ENCODE assay signal across 7 mouse cellular contexts in the genomic region with DNA sequence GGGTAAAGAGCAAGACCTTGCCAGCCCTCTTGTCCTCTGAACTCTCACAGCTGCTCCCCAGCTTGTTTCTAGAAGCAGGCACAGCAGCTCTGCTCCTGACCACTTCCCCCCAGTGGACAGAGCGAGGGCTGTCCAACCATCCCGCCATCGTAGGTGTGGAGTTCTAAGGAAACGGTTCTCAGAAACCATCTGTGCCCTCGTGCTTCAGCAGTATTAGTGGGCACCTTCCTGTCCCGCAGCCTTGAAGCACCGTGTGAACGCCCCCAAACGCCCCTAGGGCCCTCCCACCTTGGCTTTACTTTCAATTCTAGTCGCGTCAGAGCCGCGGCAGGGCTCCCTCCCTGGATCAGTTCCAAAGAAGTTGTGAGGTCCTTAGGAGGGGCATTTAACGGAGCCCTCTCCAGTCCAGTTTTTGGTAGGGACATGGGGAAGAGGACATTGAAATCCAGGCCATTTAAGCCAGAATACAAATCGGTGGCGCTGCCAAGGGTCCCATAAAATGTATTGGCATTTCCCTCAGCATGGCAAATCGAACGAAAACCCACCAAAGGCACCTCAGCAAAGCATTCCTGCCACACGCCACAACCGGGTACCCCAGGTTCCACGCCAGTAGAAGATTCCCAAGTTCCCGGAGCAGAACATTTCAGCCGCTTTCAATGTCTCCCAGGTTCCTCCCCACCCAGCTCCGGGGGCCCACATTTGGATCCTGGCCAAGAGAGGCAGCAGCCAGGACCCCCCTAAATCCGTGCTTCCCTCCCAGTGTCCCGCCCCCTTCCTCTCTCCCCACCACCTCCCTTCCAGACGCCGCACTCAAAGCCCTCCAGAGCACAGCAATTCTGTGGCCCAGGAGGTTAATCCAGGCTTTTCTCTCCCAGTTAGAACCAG. TPM values are rescaled to one million over a fixed set of nuclear protein-coding genes. Genes with fewer than 3 reads are reported as not detected.
A peak's percentile ranks its signal among the peaks of the same experiment; 100 is the strongest.
DNase-seq lines count a peak whose midpoint lies in the region; ATAC-seq lines count a peak whose summit lies in the region.

No protein-coding gene starts in this region.

- peaks cover 5% of the 10 kb centered on the region; the same call in 1 of the 2 replicates for H3K27me3 ChIP-seq in hindbrain, embryonic 15.5 days
- peaks cover 39% of the 10 kb centered on the region for H3K27me3 ChIP-seq in liver, embryonic 11.5 days (replicated peaks; ENCODE audit: control insufficient read depth, insufficient read depth, low read length)
- no peaks in the 10 kb centered on the region for H3K27me3 ChIP-seq in neural tube, embryonic 11.5 days (ENCODE audit: control insufficient read depth, insufficient read depth, low read length)

- H3K4me1 ChIP-seq in brown adipose tissue, adult 24 weeks (ENCODE audit: control insufficient read depth, insufficient read depth, insufficient read length, low read length), result no peaks in the 10 kb centered on the region
- H3K4me1 ChIP-seq in hindbrain, embryonic 15.5 days (replicated peaks), result peaks cover 30% of the 10 kb centered on the region
- H3K4me1 ChIP-seq in liver, embryonic 11.5 days (replicated peaks; ENCODE audit: control insufficient read depth, insufficient read depth, low read length), result no peaks in the 10 kb centered on the region
- peaks cover 11% of the 10 kb centered on the region; the same call in 1 of the 2 replicates for H3K4me1 ChIP-seq in neural tube, embryonic 11.5 days (ENCODE audit: control insufficient read depth, insufficient read depth, low read length)

- no peaks in the 10 kb centered on the region for H3K9me3 ChIP-seq in hindbrain, embryonic 15.5 days
- H3K9me3 ChIP-seq in liver, embryonic 11.5 days (ENCODE audit: control insufficient read depth, low read length), result no peaks in the 10 kb centered on the region
- H3K9me3 ChIP-seq in neural tube, embryonic 11.5 days (ENCODE audit: control insufficient read depth, low read length), result no peaks in the 10 kb centered on the region

- H3K27ac ChIP-seq in brown adipose tissue, adult 24 weeks (replicated peaks; ENCODE audit: low read depth, low read length), result no peak overlapping the region
- no peak overlapping the region for H3K27ac ChIP-seq in hindbrain, embryonic 15.5 days (replicated peaks)
- no peak overlapping the region for H3K27ac ChIP-seq in liver, embryonic 11.5 days (ENCODE audit: low read depth, low read length)
- no peak overlapping the region for H3K27ac ChIP-seq in neural tube, embryonic 11.5 days (ENCODE audit: low read depth, low read length)

- WGBS in hindbrain, embryonic 15.5 days, result 0% methylated on average over 28 of the region's 28 CpGs
- under 1% methylated on average over 28 of the region's 28 CpGs for WGBS in liver, embryonic 11.5 days
- WGBS in neural tube, embryonic 11.5 days, result 0% methylated on average over 28 of the region's 28 CpGs

- H3K4me2 ChIP-seq in hindbrain, embryonic 15.5 days, result peak overlapping the region; percentile 86
- H3K4me2 ChIP-seq in liver, embryonic 11.5 days, result peak overlapping the region; percentile 80
- peak overlapping the region; percentile 85 for H3K4me2 ChIP-seq in neural tube, embryonic 11.5 days (ENCODE audit: low read depth)

- peak overlapping the region; percentile 61 for H3K4me3 ChIP-seq in brown adipose tissue, adult 24 weeks (ENCODE audit: insufficient read depth, low read depth, low read length)
- peak overlapping the region; percentile 82 for H3K4me3 ChIP-seq in hindbrain, embryonic 15.5 days
- peak overlapping the region; percentile 59 for H3K4me3 ChIP-seq in liver, embryonic 11.5 days (ENCODE audit: low read depth, low read length)
- H3K4me3 ChIP-seq in neural tube, embryonic 11.5 days (ENCODE audit: low read depth, low read length), result peak overlapping the region; percentile 77

- peak overlapping the region; percentile 67 for H3K9ac ChIP-seq in hindbrain, embryonic 15.5 days
- H3K9ac ChIP-seq in liver, embryonic 11.5 days (ENCODE audit: low read depth, low read length), result 0 out of 2 replicates have a peak overlapping the region, but pooled peaks have one; percentile 14
- peak overlapping the region; percentile 16 for H3K9ac ChIP-seq in neural tube, embryonic 11.5 days (ENCODE audit: low read length)

- H3K36me3 ChIP-seq in hindbrain, embryonic 15.5 days, result no peaks in the 10 kb centered on the region
- no peaks in the 10 kb centered on the region for H3K36me3 ChIP-seq in liver, embryonic 11.5 days (ENCODE audit: control insufficient read depth, insufficient read depth, low read length)
- no peaks in the 10 kb centered on the region for H3K36me3 ChIP-seq in neural tube, embryonic 11.5 days (ENCODE audit: control insufficient read depth, insufficient read depth, low read length)

- ATAC-seq in hindbrain, embryonic 15.5 days (ENCODE audit: low FRiP score, low read depth), result no peak
- ATAC-seq in liver, embryonic 11.5 days (replicated peaks; ENCODE audit: low FRiP score), result no peak
- ATAC-seq in neural tube, embryonic 11.5 days (ENCODE audit: insufficient read depth, low FRiP score, low TSS enrichment), result no peak

- DNase-seq in adrenal gland, adult (ENCODE audit: inconsistent age in 2 of 2, low spot score in 1 of 2), result peak; percentile 80 to 93
- peak; percentile 21 for DNase-seq in gastrocnemius, postnatal 10 days
- DNase-seq in liver, embryonic 11.5 days (ENCODE audit: low spot score), result peak; percentile 33
- DNase-seq in neural tube, embryonic 11.5 days (ENCODE audit: low spot score), result peak; percentile 39
- no peak for DNase-seq in thymus, postnatal 0 days (ENCODE audit: low spot score)

RNA-seq across cellular contexts. Expression of gene Pcsk5, which starts 1.5 kb away (rescaled TPM):
- 1.7 and 2.0 TPM in 2 replicates for polyA plus RNA-seq in brown adipose tissue, adult 24 weeks (2012; ENCODE audit: insufficient read depth, insufficient read length, missing spikeins)
- 10 to 100 TPM in 1 of 2 experiments, 1 to 10 TPM in 1; 8.5 to 10.9 TPM for total RNA-seq in gastrocnemius, postnatal 10 days (2021)
- 9.5 and 12.6 TPM in 2 replicates for polyA plus RNA-seq in hindbrain, embryonic 15.5 days (2015; fragmentation: Nextera tagmentation; extraction: Ambion mirVana)
- polyA plus RNA-seq in liver, embryonic 11.5 days (2014; fragmentation: Nextera tagmentation; extraction: Ambion mirVana), result 4.5 and 4.8 TPM in 2 replicates
- 9.4 and 10.4 TPM in 2 replicates for polyA plus RNA-seq in neural tube, embryonic 11.5 days (2014; fragmentation: Nextera tagmentation; extraction: Ambion mirVana)
- 1.1 and 1.4 TPM in 2 replicates for polyA plus RNA-seq in thymus, postnatal 0 days (2015; fragmentation: Nextera tagmentation; extraction: Ambion mirVana)

Comparison
In these comparisons a context has a peak if more than half of its experiments do, and no peak if none do; other contexts are left out.
1. H3K9ac ChIP-seq: peak in every context shown above with its lines; median percentile 67 in hindbrain, embryonic 15.5 days; 16 in neural tube, embryonic 11.5 days; 14 in liver, embryonic 11.5 days.